Mouse (Mus musculus) T-helper 17 cell (primary cell): ENCODE measurements around the gene Atf2.
"Not testable (repeated sequence)": the region's sequence is repeated elsewhere in the genome, so short reads cannot be mapped to it uniquely, and the experiment has no call there.

Experiments
- in situ Hi-C, 2 experiments: fragments of 300-600 bp; cut with MboI, MseI; formaldehyde crosslinking; loops; 1 replicate in 1 of 2; 2 replicates in 1 of 2; pipeline ENCODE4 v1.15.1; 2025; ENCODE audit warnings: high pct_unique_total_duplicates in 2 of 2

Atf2 gene

GRCm38 (mm10) chr2:73891701-73892463 lies 557 bp downstream of the Atf2 start:
- in situ Hi-C loops, result no loop called here

- in situ Hi-C loops, result no loop called here
Measured at GRCm38 (mm10) chr2:73885997-73886396, 6.4 kb downstream of the Atf2 start.

- in situ Hi-C loops, result no loop called here
Measured at GRCm38 (mm10) chr2:73877891-73878290, 14.5 kb downstream of the Atf2 start.

GRCm38 (mm10) chr2:73867764-73868487 lies 24.5 kb downstream of the Atf2 start:
- in situ Hi-C loops, result no loop called here

- in situ Hi-C loops, result no loop called here
Measured at GRCm38 (mm10) chr2:73860046-73860624, 32.3 kb downstream of the Atf2 start.

GRCm38 (mm10) chr2:73857352-73857751 lies 35.1 kb downstream of the Atf2 start:
- in situ Hi-C loops, result no loop called here

- in situ Hi-C loops, result no loop called here
Measured at GRCm38 (mm10) chr2:73856246-73856645, 36.2 kb downstream of the Atf2 start.

- in situ Hi-C loops, result no loop called here
Measured at GRCm38 (mm10) chr2:73834406-73835015, 57.9 kb downstream of the Atf2 start.

GRCm38 (mm10) chr2:73833284-73833683 lies 59.2 kb downstream of the Atf2 start:
- in situ Hi-C loops, result no loop called here

- in situ Hi-C loops, result no loop called here
Measured at GRCm38 (mm10) chr2:73818742-73819141, 73.7 kb downstream of the Atf2 start.

GRCm38 (mm10) chr2:73807609-73808008 lies 84.8 kb downstream of the Atf2 start:
- in situ Hi-C loops, result no loop called here

- in situ Hi-C loops, result not testable (repeated sequence)
Measured at GRCm38 (mm10) chr2:73800127-73800526, 92.3 kb downstream of the Atf2 start.

GRCm38 (mm10) chr2:73798786-73799185 lies 93.7 kb downstream of the Atf2 start:
- in situ Hi-C loops, result loop anchor here in 1 of 2 experiments (10.0 kb wide), 1 partner anchor 1096 kb away; no protein-coding TSS in a partner anchor

- in situ Hi-C loops, result loop anchor here in 1 of 2 experiments (10.0 kb wide), 1 partner anchor 1097 kb away; no protein-coding TSS in a partner anchor
Measured at GRCm38 (mm10) chr2:73798136-73798535, 94.3 kb downstream of the Atf2 start.

GRCm38 (mm10) chr2:73791846-73792630 lies 100.4 kb downstream of the Atf2 start:
- in situ Hi-C loops, result loop anchor here in 1 of 2 experiments (10.0 kb wide), 1 partner anchor 1103 kb away; no protein-coding TSS in a partner anchor

- in situ Hi-C loops, result loop anchor here in 1 of 2 experiments (10.0 kb wide), 1 partner anchor 1104 kb away; no protein-coding TSS in a partner anchor
Measured at GRCm38 (mm10) chr2:73790332-73790731, 102.1 kb downstream of the Atf2 start.

GRCm38 (mm10) chr2:73788395-73788794 lies 104.0 kb downstream of the Atf2 start:
- in situ Hi-C loops, result no loop called here

GRCm38 (mm10) chr2:73782371-73782905 lies 110.0 kb downstream of the Atf2 start:
- in situ Hi-C loops, result no loop called here

- in situ Hi-C loops, result no loop called here
Measured at GRCm38 (mm10) chr2:73780321-73781010, 112.0 kb downstream of the Atf2 start.

GRCm38 (mm10) chr2:73779796-73780195 lies 112.6 kb downstream of the Atf2 start:
- in situ Hi-C loops, result no loop called here
